Mouse (Mus musculus): ENCODE measurements around the gene Fhl1. TPM values are rescaled to one million over a fixed set of nuclear protein-coding genes. Genes with fewer than 3 reads are reported as not detected.

The Fhl1 gene
- polyA plus RNA-seq (2012; fragmentation: generic; extraction: Trizol): under 1 TPM in 1 of 2 experiments, not detected in 1; 0.11 TPM

GRCm38 (mm10) chrX:56731306-56732201 lies at the start of gene Fhl1:
Fhl1 (plus strand) TSS chrX:56731787.

GRCm38 (mm10) chrX:56821765-56822603 lies 90.4 kb downstream of the Fhl1 start, which contains the start of gene Map7d3:
Map7d3 (minus strand) TSS chrX:56822326.

Other genes with a start within 250 kb of the Fhl1 start
- gene Gm10477, start 207.0 kb upstream of the Fhl1 start, polyA plus RNA-seq (2012; fragmentation: generic; extraction: Trizol): not detected
- not detected for gene Gm648, start 182.2 kb upstream of the Fhl1 start, polyA plus RNA-seq (2012; fragmentation: generic; extraction: Trizol)
- gene Mmgt1, start 133.7 kb upstream of the Fhl1 start, polyA plus RNA-seq (2012; fragmentation: generic; extraction: Trizol): 1 to 10 TPM in 1 of 2 experiments, under 1 TPM in 1; 0.66 to 4.6 TPM
- gene Slc9a6, start 122.0 kb upstream of the Fhl1 start, polyA plus RNA-seq (2012; fragmentation: generic; extraction: Trizol): 1 to 10 TPM; 1.1 to 8.2 TPM
- gene Map7d3, start 90.5 kb downstream of the Fhl1 start, polyA plus RNA-seq (2012; fragmentation: generic; extraction: Trizol): not detected
- gene Adgrg4, start 138.4 kb downstream of the Fhl1 start, polyA plus RNA-seq (2012; fragmentation: generic; extraction: Trizol): not detected